Mouse (Mus musculus) cerebellum, postnatal 4 days (tissue): ENCODE data around the gene Caprin2.
A peak's percentile ranks its signal among the peaks of the same experiment; 100 is the strongest.

Source experiments
- DNase-seq, 2 experiments: peaks; one replicate each; pipeline ENCODE4 v3.0.0; 2022; ENCODE audit warnings: low spot score in 2 of 2, mixed read lengths in 1 of 2

The Caprin2 gene

DNA sequence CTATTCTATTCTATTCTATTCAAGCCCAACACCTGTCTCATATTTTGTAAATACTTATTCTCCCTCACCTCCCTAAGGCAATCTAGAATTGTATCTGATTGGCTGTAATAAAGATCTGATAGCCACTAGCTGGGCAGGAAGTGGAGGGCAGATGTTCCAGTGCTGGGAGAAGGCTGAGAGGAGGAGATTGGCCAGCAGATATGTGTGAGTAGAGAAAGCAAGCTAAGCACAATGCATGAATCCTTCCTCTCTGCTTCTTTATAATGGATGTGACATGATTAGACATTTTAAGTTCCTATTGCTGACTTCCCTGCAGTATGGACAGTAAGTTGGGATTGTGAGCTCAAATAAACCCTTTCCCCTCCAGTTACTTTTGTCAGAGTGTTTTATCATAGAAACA lies 57.6 kb downstream of the Caprin2 start:
- no peak for DNase-seq

DNA sequence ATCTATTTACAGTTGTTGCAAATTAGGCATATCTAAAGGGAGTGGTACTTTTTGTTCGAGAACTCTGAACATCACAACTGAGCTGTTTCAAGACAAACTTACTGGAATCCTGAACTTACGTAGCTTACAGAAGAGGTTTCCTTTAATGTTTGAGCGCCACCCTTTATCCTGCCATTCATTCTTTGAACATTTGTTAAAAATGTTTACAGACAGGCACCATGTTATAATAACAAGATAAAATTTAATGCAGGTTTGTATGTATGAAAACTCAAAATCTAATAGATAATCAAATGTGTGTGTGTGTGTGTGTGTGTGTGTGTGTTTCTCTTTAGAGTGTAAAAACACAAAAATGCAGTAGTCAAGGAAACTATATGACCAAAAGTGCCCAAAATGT lies 64.3 kb downstream of the Caprin2 start:
- no peak for DNase-seq

GRCm38 (mm10) chr6:148830748-148831727 lies 65.0 kb downstream of the Caprin2 start, which contains the start of gene Ipo8:
Gene Ipo8, minus strand, starts transcription at chr6:148831467.
- peak; percentile 62 to 85 for DNase-seq

DNA sequence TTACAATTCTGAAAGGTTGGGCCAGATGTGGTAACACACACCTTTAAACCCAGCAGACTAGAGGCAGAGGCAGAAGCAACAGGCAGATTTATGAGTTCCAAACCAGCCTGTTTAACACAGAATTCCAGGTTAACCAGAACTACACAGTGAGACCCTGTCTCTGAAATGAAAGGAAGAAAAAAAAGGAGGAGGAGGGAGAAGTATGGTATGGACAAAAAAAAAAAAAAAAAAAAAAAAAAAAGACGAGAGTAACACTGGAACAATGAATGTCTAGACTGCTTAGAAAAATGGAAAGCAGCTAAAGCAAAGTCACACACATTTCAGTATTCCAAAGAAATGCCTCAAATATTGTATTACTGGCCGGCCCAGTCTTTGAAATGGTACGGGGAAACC lies 65.7 kb downstream of the Caprin2 start:
- no peak for DNase-seq

GRCm38 (mm10) chr6:148826119-148826518 lies 69.9 kb downstream of the Caprin2 start:
- no peak for DNase-seq

- no peak for DNase-seq
These were observed 77.3 kb downstream of the Caprin2 start for GRCm38 (mm10) chr6:148818624-148819343.

DNA sequence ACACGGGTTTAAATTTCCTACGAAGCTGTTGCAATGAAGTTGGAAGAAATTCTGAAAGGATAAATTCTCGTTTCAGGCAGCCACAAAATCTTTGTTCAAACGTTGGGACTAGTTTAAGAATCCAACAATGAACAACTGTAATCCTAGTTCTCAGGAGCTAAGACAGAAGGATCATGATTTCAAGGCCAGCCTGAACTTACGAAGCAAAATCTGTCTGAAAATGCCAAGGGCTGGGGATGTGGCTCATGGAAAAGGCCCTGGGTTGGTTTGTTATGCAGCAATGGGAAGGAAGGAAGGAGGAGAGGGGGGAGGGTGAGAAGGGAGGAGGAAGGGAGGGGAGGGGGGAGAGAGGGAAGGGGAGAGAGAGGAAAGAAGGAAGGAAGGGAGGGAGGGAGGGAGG lies 79.3 kb downstream of the Caprin2 start:
- DNase-seq = no peak

DNA sequence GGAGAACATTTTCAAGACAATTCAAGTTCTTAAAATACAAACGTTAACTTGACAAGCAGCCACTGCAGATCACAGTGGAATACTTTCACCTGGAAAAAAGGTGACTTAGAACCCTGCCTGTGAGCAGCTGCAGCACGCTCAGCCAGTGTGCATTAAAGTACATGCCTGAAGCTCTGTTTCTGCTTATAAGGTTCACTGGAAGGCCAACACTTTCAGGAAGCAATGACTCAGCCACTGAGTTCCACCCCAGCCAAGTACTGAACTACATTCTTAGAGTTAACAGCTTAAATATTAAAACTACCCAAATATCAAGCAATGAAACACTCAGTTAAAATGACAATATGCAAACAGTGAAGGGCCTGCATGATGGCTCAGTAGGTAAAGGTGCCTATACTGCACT lies 84.9 kb downstream of the Caprin2 start:
- DNase-seq = no peak

GRCm38 (mm10) chr6:148799773-148800172 lies 96.3 kb downstream of the Caprin2 start:
- DNase-seq = no peak

DNA sequence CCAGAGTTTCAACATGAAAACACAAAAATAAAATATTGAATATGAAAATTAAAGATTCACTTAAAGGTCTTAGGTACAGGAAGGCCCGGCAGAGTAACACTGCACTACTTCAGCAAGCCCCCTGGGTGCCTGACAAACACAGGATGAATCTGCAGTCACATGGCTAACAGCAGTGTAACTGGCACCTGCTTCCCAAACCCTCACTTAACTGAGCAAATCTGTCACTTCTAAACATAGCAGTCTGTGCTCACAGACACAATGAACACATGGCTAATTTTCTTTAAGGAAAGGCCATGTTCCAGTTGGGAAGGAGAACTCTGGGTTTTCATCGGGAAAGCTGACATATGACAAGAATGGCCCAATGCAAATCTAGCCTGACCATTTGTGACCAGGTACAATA lies 100.9 kb downstream of the Caprin2 start:
- DNase-seq = no peak
